Mouse (Mus musculus) MN1 (cell line): ENCODE data around the gene Flywch2.

Experiments used
- DNase-seq: peaks from one replicate; pipeline ENCODE4 v3.0.0-alpha.2; 2016; ENCODE audit warnings: low spot score

Gene Flywch2

DNA sequence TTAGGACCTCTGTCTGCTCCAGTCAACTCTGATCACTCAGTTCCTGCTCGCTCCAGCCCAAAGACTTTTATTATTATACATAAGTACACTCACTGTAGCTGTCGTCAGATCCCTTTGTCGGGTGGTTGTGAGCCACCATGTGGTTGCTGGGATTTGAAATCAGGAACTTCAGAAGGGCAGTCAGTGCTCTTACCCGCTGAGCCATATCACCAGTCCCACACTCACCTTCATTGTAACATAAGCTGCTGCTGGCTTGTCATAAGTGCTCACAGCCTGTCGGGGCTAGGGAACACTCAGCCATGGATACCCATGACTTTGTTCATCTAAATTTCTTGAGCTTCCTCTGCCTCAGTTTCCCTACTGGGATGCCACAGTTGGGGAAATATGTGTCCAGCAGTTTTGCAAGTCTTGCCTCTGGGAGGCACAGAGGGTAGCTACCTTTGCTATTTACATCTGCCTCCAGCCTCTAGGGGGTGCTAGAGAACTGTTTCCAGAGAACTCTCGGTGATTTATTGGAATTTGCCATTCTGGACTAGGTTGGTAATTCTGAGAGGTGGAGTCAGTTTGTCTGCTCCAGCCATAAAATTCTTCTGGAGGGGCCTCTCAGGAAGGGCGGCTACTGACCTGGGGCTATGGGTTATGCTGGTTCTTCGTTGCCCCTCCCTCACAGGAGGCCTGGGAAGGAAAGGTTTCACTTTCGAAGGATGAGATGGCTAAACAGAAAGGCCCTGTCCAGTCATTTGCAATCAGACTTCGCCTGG, 37.1 kb downstream of the Flywch2 start:
- DNase-seq: peak; percentile 90

DNA sequence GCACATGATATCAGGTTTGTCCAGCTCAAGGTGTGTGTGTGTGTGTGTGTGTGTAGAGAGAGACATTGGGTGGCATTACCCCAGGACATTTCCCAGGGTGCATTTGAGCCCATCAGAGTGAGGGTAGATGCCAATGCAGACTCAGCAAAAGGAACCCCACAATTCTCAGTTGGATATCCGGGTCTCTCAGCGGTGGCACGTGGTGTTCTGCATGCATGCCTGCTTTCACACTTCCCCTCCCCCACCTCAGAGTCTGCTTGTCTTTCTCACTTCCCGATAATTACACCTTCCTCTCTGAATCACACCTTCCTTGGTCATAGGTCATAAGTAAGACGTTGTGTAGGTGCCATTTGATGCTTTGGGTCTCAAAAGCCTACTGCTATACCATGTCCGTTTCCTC, 37.9 kb downstream of the Flywch2 start:
- DNase-seq: no peak

DNA sequence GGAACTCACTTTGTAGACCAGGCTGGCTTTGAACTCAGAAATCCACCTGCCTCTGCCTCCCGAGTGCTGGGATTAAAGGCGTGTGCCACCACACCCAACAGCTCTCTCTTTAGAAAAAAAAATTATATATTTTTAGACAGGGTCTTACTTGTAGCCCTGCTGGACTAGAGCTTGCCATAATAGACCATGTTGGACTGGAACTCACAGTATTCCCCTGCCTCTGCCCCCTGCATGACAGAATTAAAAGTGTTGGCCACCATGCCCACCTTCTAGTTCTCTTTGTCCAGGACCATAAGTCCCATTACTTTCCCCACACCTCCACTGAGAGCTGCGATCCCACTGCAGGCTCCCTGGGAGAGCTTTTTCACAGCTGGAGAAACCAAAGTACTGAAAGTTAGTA, 38.4 kb downstream of the Flywch2 start:
- DNase-seq: no peak

DNA sequence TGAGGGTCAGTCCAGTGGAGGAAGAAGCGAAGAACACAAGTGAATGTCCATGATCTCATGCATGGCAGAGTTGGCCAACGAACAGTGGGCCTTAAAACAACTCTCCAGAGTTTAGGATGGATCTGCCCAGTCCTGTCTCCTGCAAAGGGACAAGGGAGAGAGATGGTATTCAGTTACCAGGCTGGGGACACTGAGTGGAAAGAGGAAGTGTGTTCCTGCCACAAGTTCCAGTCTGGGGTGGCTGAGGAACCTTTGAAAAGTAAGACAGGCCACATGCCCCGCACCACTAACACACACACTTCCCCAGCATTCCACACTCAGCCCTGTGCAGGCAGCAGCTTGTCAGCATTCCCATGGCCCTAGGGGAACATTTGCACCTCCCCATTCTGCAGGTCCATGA, 39.1 kb downstream of the Flywch2 start:
- DNase-seq: no peak

DNA sequence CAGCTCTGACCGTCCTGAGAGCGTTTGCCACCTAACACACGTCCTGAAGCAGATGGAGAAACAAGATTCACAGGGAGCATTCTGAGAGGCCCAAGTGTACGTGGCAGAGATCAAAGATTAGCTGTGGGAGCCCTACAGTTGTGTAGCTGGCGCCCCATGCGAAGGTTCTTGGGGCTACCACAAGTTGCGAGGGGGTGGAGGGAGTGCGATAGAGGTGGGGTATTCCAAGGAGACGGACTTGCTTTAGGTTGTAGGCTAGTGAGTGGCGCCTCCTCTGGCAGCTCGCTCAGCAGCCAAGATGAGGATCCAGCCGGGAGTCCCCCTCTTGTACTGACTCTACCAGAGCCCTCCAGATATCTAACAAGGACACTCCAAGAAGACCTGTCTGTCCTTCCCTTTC, 39.6 kb downstream of the Flywch2 start:
- no peak for DNase-seq

DNA sequence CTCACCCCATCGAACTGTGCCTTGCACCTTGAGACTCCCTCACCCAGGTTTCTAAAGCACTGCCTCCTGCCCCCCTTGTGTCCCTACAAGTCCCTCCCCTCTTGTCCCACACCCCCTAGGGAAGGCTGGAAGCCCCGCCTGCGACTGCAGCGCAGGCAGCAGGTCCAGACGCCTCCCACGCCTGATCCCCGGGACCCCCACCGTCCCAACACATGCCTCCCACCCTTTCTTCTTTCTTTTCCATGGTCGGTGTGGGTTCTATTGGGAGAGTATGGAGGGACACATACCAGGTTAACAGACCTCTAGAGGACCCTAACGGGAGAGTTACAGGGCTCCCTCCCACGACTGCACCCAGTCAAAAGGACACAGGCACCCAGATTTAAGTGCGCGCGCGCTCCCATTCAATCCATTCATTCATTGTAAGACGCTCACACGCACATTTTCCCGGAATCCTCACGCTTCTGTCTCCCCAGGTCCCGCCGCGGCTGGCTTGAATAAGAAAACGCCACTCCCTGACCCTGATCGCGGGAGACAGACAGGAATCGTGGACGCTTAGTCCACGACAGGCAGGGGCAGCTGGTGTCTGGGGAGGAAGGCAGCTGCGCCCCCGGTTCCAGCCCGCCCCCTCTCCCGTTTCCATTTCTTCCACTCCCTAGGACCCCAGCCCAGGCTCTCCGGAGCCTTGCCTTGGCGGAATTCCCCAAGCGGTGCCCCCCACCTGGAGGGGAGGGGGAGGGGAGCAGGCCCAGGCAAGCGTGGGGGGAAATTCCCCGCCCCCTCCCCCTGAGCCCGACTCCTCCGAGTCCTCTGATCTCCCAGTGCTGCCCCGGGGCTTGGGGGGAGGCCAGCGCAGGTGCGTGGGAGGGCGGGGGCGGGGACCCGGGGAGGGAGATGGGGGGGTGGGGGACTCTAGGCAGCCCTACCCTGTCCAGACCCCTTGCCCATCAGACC, 40.3 kb downstream of the Flywch2 start, which contains the start of gene Kremen2:
Gene Kremen2 (minus strand): TSS at position 533 of the 951 bp plus-strand sequence.
- DNase-seq: peak; percentile 41

DNA sequence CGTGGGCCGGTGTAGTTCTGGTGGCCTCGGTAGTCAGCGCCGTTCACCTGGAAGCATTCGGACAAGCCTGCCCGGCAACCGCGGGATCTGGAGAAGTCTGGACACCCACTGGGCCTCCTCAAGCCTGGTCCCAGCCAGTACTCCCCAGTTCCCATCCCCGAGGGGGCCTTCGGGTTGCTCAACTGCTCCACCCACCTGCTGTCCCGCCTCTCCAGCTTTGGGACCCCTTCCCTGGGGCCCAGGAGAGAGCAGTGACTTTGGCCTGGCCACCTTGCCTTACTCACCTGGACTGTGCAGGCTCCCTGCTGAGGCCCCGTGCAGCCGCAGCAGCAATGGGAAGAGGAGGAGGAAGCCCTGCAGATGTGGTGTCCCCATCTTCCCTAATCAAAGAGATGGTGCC, 41.2 kb downstream of the Flywch2 start:
- DNase-seq: no peak

DNA sequence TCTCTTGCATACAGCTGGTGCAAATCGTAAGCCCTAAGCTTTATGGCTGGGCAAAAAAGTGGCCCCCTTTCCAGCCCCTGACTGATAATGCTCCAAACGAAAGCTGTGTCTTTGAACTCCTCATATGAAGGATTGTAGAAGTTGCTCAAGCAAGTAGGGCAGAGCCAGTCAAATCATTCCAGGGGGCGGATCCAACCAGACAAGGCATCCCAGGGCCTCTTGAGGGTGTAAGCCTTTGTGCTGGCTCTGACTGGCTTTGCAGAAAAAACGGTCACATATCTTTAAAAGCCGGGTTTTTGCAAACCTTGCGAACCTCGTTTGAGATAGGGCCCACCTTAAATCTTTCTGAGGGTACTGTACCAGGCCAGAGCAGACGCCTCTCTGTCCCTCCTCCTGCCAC, 41.8 kb downstream of the Flywch2 start:
- no peak for DNase-seq

DNA sequence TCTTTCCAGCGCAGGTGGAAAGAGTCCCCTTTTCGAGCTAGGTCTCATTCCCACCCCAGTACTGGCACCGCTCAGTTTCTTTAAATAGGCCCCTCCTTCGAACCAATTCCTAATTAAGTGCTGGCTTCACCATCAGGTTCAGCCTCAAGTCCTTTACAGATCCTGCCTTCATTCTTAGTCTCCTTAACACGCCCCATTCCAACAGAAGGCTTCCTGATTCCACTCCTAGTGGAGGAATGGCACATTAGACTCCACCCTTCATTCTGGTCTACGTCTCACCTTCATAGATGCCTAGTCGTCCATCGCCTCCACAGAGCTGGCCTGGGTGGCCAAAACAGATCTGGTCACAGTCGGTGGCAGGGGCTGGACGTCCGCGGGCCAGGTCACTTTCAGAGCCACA, 42.9 kb downstream of the Flywch2 start:
- no peak for DNase-seq

DNA sequence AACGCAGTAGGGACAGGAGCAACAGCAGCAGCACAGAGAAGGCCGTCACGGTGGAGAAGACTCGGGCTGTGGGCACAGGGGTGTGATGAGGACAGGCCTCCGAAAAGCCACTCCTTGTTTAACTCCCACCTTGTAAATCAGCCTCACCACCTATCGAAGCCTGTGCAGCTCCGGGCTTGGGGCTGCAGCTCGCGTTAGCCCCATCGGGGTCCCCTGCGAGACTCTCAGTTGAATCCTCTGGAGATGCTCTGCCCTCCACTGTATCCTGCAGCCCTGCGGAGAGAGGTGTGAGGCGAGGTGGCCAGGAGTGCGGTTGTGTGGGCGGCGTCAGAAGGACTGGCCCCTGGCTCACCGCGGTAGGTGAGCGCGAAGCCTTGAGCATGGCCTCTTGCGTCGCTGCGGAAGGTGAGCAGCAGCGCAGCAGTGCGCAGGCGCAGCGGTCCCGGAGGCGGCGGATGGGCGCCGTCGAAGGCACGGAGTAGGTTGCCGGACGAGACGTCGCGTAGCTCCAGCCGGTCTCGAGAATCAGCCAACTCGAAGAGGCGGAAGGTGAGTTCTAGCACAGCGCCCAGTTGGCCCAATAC, 43.6 kb downstream of the Flywch2 start:
- no peak for DNase-seq

DNA sequence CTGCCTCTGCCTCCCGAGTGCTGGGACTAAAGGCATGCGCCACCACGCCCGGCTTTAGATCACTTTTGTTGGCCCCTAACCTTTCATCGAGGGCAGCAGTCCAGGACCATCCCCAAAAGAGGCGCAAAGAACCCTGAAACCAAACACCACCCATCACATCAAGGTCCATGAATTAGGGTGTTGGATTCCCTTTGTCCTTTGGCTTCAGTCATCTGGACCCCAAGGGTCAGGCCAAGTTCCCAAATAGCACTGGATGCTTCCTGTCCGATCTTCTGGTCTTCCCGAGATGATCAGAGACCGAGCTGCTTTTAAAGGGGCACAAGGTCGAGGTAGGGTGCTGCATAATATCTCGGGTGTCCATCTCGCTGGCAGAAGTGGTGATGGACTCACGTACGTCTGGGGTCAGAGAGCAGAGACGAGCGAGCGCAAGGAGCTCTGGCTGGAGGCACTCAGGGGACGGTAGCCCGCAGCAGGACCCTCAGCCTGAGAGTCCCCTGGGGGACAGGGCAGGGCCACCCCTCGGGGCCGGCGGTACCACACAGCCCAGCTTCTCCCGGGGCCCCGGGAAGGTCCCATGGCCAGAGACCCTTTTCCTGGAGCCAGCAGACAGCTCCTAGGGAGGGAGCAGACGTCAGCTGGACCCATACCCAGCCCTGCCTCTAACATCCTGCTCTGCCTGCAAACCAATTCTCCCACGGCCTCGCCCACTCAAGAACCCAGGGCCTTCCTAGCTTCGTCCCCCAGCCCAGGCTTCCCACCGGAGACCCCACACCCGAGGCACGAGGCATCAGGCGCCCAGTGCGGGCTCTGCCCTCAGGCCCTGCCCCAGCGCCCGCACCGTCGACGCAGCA, 44.3 kb downstream of the Flywch2 start:
- DNase-seq: no peak

DNA sequence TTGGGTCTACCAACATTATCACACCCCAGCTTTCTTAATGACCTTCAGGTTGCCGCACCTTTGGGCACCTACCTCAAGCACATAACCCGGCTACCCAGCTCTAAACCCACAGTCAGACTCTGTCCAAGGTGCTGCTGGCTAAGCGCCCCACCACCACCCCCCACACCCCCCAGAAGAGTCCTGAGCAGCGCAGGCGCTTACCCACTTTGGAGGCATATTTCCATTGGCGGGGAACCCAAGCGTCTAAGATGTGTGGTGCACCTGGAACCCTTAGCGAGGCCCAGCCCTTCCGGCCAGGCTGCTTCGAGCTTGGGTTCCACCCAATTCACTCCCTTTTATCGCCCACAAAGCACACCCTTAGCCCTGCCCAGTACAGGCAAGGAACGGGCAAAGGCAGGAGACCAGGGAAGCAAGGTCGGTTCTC, 45.3 kb downstream of the Flywch2 start, which contains the start of gene Paqr4:
Gene Paqr4 (minus strand): TSS at position 270 of the 424 bp plus-strand sequence.
- peak; percentile 39 for DNase-seq

DNA sequence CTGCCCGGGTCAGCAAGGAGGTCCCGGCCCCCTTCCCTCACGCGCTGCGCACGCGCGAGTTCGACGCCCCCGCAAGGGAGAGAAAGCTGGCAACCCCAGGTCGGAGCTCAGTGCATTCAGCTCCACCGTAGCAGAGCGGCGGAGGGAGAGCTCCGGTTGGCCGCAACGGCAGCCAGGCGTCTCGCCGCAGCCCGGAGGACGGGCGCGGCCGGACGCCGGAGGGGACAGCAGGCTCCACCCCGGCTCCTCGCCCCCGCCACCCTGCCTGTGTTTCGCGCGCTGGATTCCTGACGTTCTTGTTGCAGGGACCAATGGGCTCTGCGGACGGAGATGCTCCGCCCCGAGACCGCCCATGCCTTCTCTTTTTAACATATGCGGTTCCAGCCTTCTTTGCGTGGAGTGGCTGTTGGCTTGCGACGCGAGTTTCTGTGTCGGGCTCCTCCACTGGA, 45.7 kb downstream of the Flywch2 start:
- DNase-seq: peak; percentile 92

DNA sequence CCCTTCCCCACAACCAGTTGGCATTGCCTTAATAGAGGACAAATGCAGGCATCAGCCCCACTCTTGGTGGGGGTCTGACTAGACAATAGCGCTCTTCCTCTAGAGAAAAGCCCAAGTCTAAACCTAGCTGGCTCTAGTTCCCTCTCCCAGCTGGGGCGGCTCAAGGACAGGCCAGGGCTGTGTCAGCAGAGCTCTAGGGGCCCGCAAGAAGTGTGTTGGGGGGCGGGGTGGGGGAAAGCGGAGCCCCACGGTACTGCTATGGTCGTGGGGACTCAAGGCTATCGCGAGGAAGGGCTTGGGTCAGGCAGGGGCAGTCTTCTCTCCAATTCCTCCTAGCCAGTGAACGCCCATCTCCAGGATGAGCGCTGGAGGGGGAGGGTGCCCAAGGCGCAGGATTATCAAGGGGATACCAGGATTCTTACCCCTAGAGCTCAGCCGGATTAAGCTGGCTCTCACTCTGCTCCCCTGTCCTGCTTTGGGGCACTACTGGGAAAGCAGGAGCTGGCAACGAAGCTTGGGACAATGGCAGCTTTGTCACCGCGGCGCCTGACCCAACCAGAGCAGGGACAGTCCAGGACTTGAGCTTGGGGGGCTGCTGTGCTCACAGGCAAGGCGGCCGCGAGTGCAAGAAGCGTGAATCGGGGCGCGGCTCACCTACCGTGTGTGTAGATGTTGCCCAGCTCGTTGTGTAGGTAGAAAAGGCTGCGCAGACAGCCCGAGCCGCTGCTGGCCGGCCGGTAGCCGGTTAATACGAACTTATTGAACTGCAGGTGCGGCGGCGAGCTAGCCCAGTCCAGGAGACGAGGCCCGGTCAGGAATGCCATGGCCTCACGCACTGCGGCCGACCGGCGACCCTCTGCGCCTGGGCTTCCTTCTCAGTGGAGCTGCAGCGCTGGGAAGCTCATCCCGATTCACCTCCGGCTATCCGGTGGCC, 46.4 kb downstream of the Flywch2 start:
- peak; percentile 39 for DNase-seq

DNA sequence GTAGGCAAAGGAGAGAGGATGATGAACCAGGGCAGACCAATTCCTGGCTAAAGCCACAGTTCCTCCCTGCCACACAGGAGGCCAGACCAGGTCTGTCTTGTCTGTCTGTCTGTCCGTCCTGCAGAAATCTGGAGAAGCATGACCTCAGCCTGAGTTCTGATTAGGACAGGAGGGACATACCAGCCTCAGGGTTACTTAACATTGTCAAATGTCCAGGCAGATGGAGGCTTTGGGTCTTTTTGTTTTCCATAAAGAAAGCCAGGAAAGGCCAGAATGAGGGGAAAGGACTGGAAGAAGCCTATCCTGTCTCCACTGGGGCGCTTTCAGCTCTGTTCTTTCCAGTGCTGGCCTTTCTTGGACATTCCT, 47.1 kb downstream of the Flywch2 start:
- DNase-seq: no peak

DNA sequence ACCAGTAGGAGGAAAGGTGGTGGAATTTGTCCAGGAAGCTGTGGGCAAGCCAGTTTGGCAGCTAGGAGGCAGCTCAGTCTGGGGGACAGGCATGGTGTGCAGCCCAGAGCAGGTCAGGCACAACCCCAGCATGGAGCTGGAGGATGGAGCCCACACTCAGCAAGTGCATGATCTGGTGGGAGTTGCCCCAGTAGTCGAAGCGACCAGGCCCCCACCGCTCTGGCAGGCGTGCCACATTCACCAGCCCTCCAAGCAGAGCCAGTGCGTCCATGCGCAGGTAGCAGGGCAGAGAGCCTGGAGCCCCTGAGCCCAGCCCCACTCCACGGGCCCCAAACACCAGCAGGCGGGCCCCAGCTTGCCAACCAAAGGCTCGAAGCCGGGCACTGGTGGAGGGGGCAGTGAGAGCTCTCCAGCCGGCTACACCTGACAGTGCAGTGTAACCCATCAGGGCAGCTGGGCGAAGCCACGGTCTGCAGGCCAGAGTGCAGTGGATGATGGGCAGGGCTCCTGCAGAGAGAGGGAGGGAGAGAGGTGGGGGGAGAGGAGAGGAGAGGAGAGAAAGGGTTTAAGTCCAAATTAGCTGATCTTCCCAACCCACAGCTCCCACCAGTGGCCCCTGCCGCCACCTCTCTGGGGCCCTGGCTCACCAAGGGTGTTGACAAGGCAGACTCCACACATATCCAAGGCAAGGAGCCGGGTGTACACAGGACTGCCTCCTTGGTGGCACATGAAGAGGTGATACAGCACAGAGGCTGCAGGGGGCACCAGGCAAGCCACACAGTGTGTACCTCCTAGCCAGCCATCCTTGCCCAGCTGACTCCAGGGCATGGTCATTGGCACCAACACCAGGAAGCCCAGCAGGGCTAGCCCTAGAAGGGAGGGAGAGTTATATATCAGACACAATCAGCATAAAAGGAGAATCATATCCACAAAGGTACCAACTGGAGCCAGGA, 48.1 kb downstream of the Flywch2 start:
- DNase-seq: peak; percentile 42

DNA sequence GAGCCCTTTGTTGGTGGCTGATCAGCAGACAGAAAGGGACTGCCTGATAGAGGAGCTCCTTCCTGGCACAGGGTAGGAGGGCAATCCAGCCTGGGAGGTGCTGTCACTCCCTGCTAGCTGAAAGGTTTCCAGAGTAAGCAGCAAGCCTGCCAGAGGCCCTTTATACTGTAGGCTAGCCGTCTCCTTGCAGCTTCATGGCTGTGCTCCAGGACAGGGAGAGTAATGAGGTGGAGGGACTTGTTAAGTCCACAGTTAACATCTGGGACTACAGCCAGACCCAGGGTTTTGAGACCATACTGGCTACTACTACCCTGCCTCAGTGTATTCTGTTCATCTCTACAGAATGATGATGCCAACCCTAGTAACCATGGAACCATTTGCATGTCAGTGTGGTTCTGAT, 51.5 kb downstream of the Flywch2 start:
- no peak for DNase-seq

DNA sequence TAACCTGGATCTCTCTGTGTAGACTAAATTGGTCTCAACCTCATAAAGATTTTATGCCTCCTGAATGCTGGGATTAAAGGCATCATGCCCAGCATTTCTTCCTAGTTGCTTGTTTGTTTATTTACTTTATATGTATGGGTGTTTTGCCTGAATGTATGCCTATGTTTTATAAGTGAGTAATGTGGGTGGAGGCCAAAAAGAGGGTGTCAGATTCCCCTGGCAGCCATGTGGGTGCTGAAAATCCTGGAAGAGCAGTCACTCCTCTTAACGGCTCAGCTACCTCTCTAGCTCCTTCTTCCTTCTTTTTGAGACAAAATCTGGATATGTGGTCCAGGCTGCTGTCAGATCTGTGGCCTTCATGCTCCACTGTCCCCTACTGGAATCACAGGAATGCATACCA, 55.4 kb downstream of the Flywch2 start:
- no peak for DNase-seq
